Mouse (Mus musculus): Measurements from ENCODE around the gene Antxr2.

DNA sequence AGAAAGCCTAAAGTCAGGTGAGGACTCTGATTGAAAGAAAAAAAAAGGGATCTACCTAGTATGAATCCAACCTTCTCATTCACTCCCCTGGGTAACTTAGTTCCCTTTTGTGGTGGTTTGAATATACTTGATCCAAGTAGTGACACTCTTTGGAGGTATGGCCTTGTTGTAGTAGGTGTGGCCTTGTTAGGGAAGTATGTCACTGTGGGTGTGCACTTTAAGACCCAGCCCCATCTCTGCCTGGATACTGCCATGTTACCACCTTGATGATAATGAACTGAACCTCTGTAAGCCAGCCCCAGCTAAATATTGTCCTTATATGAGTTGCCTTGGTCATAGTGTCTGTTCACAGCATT, 190.9 kb downstream of the Antxr2 start:
- TF ChIP-seq GATA1 (IDR thresholded peaks at IDR 0.05; ENCODE audit: low read length) (no peak), TAL1 (IDR thresholded peaks at IDR 0.05; ENCODE audit: low read length) (no peak)

All from erythroblast, embryonic 14.5 days (primary cell).